Mouse (Mus musculus): ENCODE measurements around the gene Atn1. TPM values are rescaled to one million over a fixed set of nuclear protein-coding genes. Genes with fewer than 3 reads are reported as not detected.

Atn1 gene
- polyA plus RNA-seq, 1 experiment from 2014 or later = 14.8 TPM

DNA sequence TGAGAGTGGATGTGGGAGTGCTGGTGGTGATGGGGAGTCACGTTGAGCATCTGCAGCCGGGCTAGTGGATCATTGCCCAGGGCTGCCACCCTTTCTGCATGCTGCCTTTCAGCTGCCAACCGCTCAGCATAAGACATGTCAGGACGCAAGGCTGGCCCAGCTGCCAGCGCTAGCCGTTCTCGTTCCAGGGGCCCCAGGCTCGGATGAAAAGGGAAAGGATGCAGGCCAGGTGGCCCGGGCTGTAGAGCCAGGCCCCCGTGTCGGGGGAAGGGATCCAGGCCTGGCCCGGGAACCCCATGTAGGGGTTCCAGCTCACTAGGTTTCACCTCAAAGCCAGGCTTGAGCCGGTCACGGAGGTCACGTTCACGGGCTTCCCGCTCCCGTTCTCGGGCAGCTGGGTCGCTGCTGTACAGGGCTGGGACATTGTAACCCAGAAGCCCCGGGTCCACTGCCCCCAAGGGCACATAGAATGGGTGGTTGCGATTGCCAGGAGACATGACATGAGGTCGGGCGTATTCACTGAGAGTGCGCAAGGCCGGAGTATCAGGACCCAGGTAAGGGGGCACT, 11.5 kb downstream of the Atn1 start:
- DNase-seq (ENCODE audit: low spot score) = no peak
- H3K27me3 ChIP-seq (ENCODE audit: low read depth, poor library complexity, severe bottlenecking) = no peaks in the 10 kb centered on the region
- WGBS = 71% methylated on average over 26 of the region's 26 CpGs
- H3K4me1 ChIP-seq = peaks cover 49% of the 10 kb centered on the region
- peak overlapping the region; percentile 66 for H3K4me3 ChIP-seq
- peaks cover 64% of the 10 kb centered on the region for H3K36me3 ChIP-seq
- peak overlapping the region; percentile 96 for H3K27ac ChIP-seq
- H3K9me3 ChIP-seq (replicated peaks) = no peaks in the 10 kb centered on the region

DNA sequence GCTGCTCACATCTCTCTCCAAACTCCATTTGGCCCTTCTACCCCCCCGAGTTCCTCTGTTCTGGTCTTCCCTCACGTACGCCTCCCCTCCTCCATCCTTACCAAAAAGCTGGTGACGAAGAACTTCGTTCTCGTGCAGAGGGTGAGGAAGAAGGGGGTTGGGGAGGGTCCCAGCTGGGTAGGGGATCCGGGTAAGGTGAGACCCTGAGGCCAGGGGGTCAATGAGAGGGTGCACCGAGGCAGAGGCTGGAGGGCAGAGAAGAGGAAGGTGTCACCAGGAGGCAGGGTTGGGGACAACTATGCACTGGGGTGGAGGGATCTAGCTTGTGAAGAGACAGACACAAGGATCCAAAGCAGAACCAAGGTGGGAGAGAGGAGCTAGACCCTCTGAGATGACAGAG, 12.7 kb downstream of the Atn1 start:
- WGBS = 84% methylated on average over 8 of the region's 8 CpGs
- H3K4me1 ChIP-seq = peaks cover 61% of the 10 kb centered on the region
- no peaks in the 10 kb centered on the region for H3K9me3 ChIP-seq (replicated peaks)
- H3K27ac ChIP-seq = no peak overlapping the region
- no peak for DNase-seq (ENCODE audit: low spot score)
- H3K27me3 ChIP-seq (ENCODE audit: low read depth, poor library complexity, severe bottlenecking) = no peaks in the 10 kb centered on the region
- peaks cover 61% of the 10 kb centered on the region for H3K36me3 ChIP-seq
- H3K4me3 ChIP-seq = no peak overlapping the region

GRCm38 (mm10) chr6:124742839-124743514, 13.3 kb downstream of the Atn1 start:
- Histone ChIP-seq H3K4me1 (peaks cover 66% of the 10 kb centered on the region), H3K36me3 (peaks cover 58% of the 10 kb centered on the region), H3K4me3 (no peak overlapping the region), H3K27ac (no peak overlapping the region), H3K27me3 (ENCODE audit: low read depth, poor library complexity, severe bottlenecking) (no peaks in the 10 kb centered on the region), H3K9me3 (replicated peaks) (no peaks in the 10 kb centered on the region)
- 91% methylated on average over 15 of the region's 15 CpGs for WGBS
- DNase-seq (ENCODE audit: low spot score) = no peak

GRCm38 (mm10) chr6:124741842-124742241, 14.5 kb downstream of the Atn1 start:
- H3K36me3 ChIP-seq = peaks cover 47% of the 10 kb centered on the region
- H3K4me3 ChIP-seq = peak overlapping the region; percentile 66
- peaks cover 59% of the 10 kb centered on the region for H3K4me1 ChIP-seq
- no peak for DNase-seq (ENCODE audit: low spot score)
- H3K27me3 ChIP-seq (ENCODE audit: low read depth, poor library complexity, severe bottlenecking) = no peaks in the 10 kb centered on the region
- no peaks in the 10 kb centered on the region for H3K9me3 ChIP-seq (replicated peaks)
- H3K27ac ChIP-seq = peak overlapping the region; percentile 98
- WGBS = 72% methylated on average over 3 of the region's 3 CpGs

GRCm38 (mm10) chr6:124740888-124741761, 15.2 kb downstream of the Atn1 start, which contains the start of gene Grcc10:
Grcc10 (minus strand) TSS chr6:124741374.
- no peaks in the 10 kb centered on the region for H3K9me3 ChIP-seq (replicated peaks)
- WGBS = under 1% methylated on average over 41 of the region's 41 CpGs
- H3K27ac ChIP-seq = peak within 1 kb of the TSS; percentile 98
- DNase-seq (ENCODE audit: low spot score) = peak; percentile 93
- H3K27me3 ChIP-seq (ENCODE audit: low read depth, poor library complexity, severe bottlenecking) = no peaks in the 10 kb centered on the region
- H3K4me3 ChIP-seq = peak within 1 kb of the TSS; percentile 66
- H3K36me3 ChIP-seq = peaks cover 41% of the 10 kb centered on the region
- peaks cover 52% of the 10 kb centered on the region for H3K4me1 ChIP-seq

DNA sequence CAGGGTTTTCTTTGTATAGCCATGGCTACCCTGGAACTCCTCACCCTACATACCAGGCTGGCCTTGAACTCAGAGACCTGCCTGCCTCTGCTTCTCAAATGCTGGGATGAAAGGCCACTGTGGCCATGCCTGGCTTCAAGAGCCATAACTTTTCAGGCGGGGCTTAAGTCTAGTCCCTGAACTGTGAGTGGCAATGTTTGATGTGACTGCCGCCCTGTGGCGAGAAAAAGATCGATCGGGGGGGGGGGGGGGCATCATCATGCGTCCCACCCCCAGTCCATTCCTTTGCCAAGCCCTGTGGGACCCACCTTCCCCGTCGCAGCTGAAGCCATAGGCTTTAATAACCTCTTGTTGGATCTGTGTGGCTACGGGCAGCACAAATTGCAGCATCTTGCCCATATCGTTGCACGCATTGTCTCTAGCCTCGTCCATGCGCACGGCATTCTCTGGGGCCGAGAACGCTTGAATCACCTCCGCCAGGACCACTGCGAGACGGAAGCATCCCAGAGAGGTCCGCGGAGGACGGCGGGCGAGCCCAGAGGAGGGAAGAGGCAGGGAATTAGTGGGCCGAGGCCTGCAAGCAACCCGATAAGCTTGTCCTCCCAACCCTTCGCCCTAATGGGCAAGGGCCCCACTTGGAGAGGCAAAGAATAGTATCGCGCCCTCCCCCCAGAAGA, 16.0 kb downstream of the Atn1 start:
- Histone ChIP-seq H3K36me3 (peaks cover 41% of the 10 kb centered on the region), H3K9me3 (replicated peaks) (no peaks in the 10 kb centered on the region), H3K4me3 (peak overlapping the region; percentile 66), H3K27ac (peak overlapping the region; percentile 98), H3K27me3 (ENCODE audit: low read depth, poor library complexity, severe bottlenecking) (no peaks in the 10 kb centered on the region), H3K4me1 (peaks cover 44% of the 10 kb centered on the region)
- whole genome bisulfite sequencing = 1% methylated on average over 29 of the region's 29 CpGs
- DNase-seq (ENCODE audit: low spot score) = no peak

GRCm38 (mm10) chr6:124739231-124739796, 17.0 kb downstream of the Atn1 start:
- no peaks in the 10 kb centered on the region for H3K9me3 ChIP-seq (replicated peaks)
- H3K36me3 ChIP-seq = peaks cover 32% of the 10 kb centered on the region
- H3K4me1 ChIP-seq = peaks cover 36% of the 10 kb centered on the region
- DNase-seq (ENCODE audit: low spot score) = no peak
- H3K4me3 ChIP-seq = 0 out of 2 replicates have a peak overlapping the region, but pooled peaks have one; percentile 7
- no peaks in the 10 kb centered on the region for H3K27me3 ChIP-seq (ENCODE audit: low read depth, poor library complexity, severe bottlenecking)
- 87% methylated on average over 10 of the region's 10 CpGs for WGBS
- H3K27ac ChIP-seq = peak overlapping the region; percentile 98; the same call in 1 of the 2 replicates

DNA sequence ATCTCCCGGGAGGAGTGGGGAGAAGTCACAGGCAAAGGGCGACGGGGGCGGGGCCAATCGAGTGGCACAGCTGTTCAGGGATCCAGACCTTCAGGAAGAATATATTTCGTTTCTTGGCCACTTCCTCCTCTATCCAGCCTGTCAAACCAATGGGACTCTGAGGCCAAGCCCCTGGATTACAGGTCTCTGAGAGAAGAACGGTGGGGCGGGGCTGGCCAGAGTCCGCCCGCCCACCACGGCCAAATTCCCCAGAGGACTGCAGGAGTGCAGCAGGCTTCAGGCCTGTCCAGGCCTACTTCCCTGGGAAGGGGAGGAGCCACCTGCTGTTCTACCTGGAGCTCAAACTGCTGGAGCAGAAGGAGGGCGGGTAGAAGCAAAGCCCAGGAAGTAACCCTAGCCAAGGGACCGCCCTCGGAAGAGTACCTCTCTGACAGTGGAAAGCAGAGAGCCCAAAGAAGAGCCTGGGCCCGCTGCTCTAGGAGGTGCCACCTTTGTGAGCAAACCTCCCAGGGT, 17.8 kb downstream of the Atn1 start, which contains the start of gene Ptpn6:
Gene Ptpn6, minus strand, starts transcription at position 204 of the 513 bp plus-strand sequence.
- H3K27ac ChIP-seq = peak within 1 kb of the TSS; percentile 98; the same call in 1 of the 2 replicates
- H3K4me1 ChIP-seq = peaks cover 37% of the 10 kb centered on the region

GRCm38 (mm10) chr6:124737040-124737439, 19.3 kb downstream of the Atn1 start:
- 93% methylated on average over 11 of the region's 11 CpGs for WGBS
- no peak overlapping the region for H3K4me3 ChIP-seq
- no peaks in the 10 kb centered on the region for H3K27me3 ChIP-seq (ENCODE audit: low read depth, poor library complexity, severe bottlenecking)
- no peak for DNase-seq (ENCODE audit: low spot score)
- peaks cover 13% of the 10 kb centered on the region for H3K36me3 ChIP-seq
- H3K4me1 ChIP-seq = peaks cover 44% of the 10 kb centered on the region
- H3K9me3 ChIP-seq (replicated peaks) = no peaks in the 10 kb centered on the region
- H3K27ac ChIP-seq = no peak overlapping the region

More for the DNA sequence above, 17.8 kb downstream of the Atn1 start, which contains the start of gene Ptpn6:
- Histone ChIP-seq H3K9me3 (replicated peaks) (no peaks in the 10 kb centered on the region), H3K4me3 (0 out of 2 replicates have a peak within 1 kb of the TSS, but pooled peaks have one; percentile 8), H3K36me3 (peaks cover 24% of the 10 kb centered on the region), H3K27me3 (ENCODE audit: low read depth, poor library complexity, severe bottlenecking) (no peaks in the 10 kb centered on the region)
- 28% methylated on average over 15 of the region's 15 CpGs for WGBS
- DNase-seq (ENCODE audit: low spot score) = no peak

GRCm38 (mm10) chr6:124734417-124734816, 21.9 kb downstream of the Atn1 start:
- Histone ChIP-seq H3K4me1 (peaks cover 28% of the 10 kb centered on the region), H3K36me3 (peaks cover 12% of the 10 kb centered on the region), H3K27me3 (ENCODE audit: low read depth, poor library complexity, severe bottlenecking) (no peaks in the 10 kb centered on the region), H3K27ac (no peak overlapping the region), H3K9me3 (replicated peaks) (no peaks in the 10 kb centered on the region), H3K4me3 (no peak overlapping the region)
- WGBS = 92% methylated on average over 3 of the region's 3 CpGs
- no peak for DNase-seq (ENCODE audit: low spot score)

DNA sequence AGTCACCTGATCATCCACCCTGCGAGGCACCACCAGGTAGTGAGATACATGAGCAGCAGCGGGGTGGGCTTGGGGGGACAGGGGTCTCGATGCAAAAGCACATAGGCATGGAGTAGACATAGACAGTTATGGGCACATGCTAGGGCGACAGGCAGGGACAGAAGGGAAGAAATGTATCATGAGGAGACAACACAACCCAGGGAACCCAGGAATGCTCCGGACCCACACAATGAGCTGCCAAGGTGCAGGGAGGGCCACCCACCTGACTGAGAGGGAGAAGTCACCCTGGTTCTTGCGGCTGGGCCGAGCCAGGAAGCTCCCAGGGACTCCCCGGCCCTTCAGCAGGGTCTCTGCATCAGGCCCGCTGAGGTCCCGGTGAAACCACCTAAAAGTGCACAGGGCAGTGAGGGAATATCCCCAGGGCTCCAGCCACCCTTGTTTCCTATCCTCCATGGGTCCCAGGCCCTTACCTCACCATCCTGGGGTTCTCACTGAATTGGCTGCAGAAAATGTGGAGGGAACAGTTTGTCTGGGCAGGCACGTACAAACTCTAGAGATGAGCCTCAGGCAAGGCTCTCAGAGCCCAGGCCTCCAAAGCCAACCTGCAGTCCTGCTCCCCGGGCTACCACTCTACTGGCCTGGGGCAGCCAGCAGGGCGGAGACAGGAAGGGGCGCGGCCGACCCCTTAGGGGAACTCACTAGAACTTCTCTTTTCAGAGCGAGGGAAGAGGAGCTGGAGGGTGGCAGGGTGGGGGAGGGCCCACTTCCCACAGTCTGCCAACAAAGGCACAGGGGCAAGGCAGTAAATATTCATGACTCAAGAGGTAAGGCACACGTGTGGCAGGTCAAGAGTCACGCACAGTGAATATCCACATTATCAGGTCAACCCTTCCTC, 23.6 kb downstream of the Atn1 start:
- Histone ChIP-seq H3K36me3 (no peaks in the 10 kb centered on the region), H3K27ac (peak overlapping the region; percentile 78), H3K4me1 (peaks cover 14% of the 10 kb centered on the region), H3K9me3 (replicated peaks) (no peaks in the 10 kb centered on the region), H3K4me3 (peak overlapping the region; percentile 28), H3K27me3 (ENCODE audit: low read depth, poor library complexity, severe bottlenecking) (no peaks in the 10 kb centered on the region)
- DNase-seq (ENCODE audit: low spot score) = no peak
- WGBS = 51% methylated on average over 19 of the region's 19 CpGs
